Mouse (Mus musculus): Measurements from ENCODE around the gene Gm10964. TPM values are rescaled to one million over a fixed set of nuclear protein-coding genes. Genes with fewer than 3 reads are reported as not detected.

The Gm10964 gene
- polyA plus RNA-seq, 1 experiment from 2014 or later = not detected

GRCm38 (mm10) chr3:103709470-103710040 lies 29.6 kb upstream of the Gm10964 start:
- H3K4me2 ChIP-seq (replicated peaks; ENCODE audit: low read depth) = no peak overlapping the region
- no peak for ATAC-seq (ENCODE audit: low FRiP score, low TSS enrichment)
- H3K9ac ChIP-seq (ENCODE audit: low read length) = no peak overlapping the region
- H3K4me1 ChIP-seq (replicated peaks; ENCODE audit: control insufficient read depth, insufficient read depth) = no peaks in the 10 kb centered on the region
- 86% methylated on average over 5 of the region's 5 CpGs for WGBS
- no peak overlapping the region for H3K4me3 ChIP-seq (ENCODE audit: low read depth, low read length)
- DNase-seq (ENCODE audit: low spot score) = no peak
- TF ChIP-seq EP300 (optimal IDR thresholded peaks at IDR 0.05) = no peak
- no peak for TF ChIP-seq CTCF (IDR thresholded peaks at IDR 0.05; ENCODE audit: low read depth)
- H3K27me3 ChIP-seq (ENCODE audit: control insufficient read depth, insufficient read depth, low read length) = no peaks in the 10 kb centered on the region
- no peaks in the 10 kb centered on the region for H3K9me3 ChIP-seq (ENCODE audit: control insufficient read depth, low read length)
- no peak overlapping the region for H3K27ac ChIP-seq (replicated peaks)
- H3K36me3 ChIP-seq (ENCODE audit: control insufficient read depth, insufficient read depth, low read length) = no peaks in the 10 kb centered on the region

- no peak overlapping the region for H3K4me2 ChIP-seq (replicated peaks; ENCODE audit: low read depth)
- 97% methylated on average over 4 of the region's 4 CpGs for WGBS
- no peak overlapping the region for H3K4me3 ChIP-seq (ENCODE audit: low read depth, low read length)
- no peak overlapping the region for H3K9ac ChIP-seq (ENCODE audit: low read length)
- H3K27ac ChIP-seq (replicated peaks) = no peak overlapping the region
- no peaks in the 10 kb centered on the region for H3K36me3 ChIP-seq (ENCODE audit: control insufficient read depth, insufficient read depth, low read length)
- H3K27me3 ChIP-seq (ENCODE audit: control insufficient read depth, insufficient read depth, low read length) = no peaks in the 10 kb centered on the region
- no peaks in the 10 kb centered on the region for H3K9me3 ChIP-seq (ENCODE audit: control insufficient read depth, low read length)
- no peak for ATAC-seq (ENCODE audit: low FRiP score, low TSS enrichment)
- TF ChIP-seq EP300 (optimal IDR thresholded peaks at IDR 0.05) = no peak
- TF ChIP-seq CTCF (IDR thresholded peaks at IDR 0.05; ENCODE audit: low read depth) = no peak
- no peak for DNase-seq (ENCODE audit: low spot score)
- H3K4me1 ChIP-seq (replicated peaks; ENCODE audit: control insufficient read depth, insufficient read depth) = no peaks in the 10 kb centered on the region
These were observed 27.0 kb upstream of the Gm10964 start for GRCm38 (mm10) chr3:103712196-103712595.

- H3K4me3 ChIP-seq (ENCODE audit: low read depth, low read length) = no peak overlapping the region
- no peaks in the 10 kb centered on the region for H3K4me1 ChIP-seq (replicated peaks; ENCODE audit: control insufficient read depth, insufficient read depth)
- WGBS = 71% methylated on average over 7 of the region's 7 CpGs
- TF ChIP-seq CTCF (IDR thresholded peaks at IDR 0.05; ENCODE audit: low read depth) (no peak), EP300 (optimal IDR thresholded peaks at IDR 0.05) (no peak)
- no peak overlapping the region for H3K9ac ChIP-seq (ENCODE audit: low read length)
- H3K27me3 ChIP-seq (ENCODE audit: control insufficient read depth, insufficient read depth, low read length) = no peaks in the 10 kb centered on the region
- H3K4me2 ChIP-seq (replicated peaks; ENCODE audit: low read depth) = no peak overlapping the region
- ATAC-seq (ENCODE audit: low FRiP score, low TSS enrichment) (no peak), DNase-seq (ENCODE audit: low spot score) (no peak)
- H3K9me3 ChIP-seq (ENCODE audit: control insufficient read depth, low read length) = no peaks in the 10 kb centered on the region
- H3K36me3 ChIP-seq (ENCODE audit: control insufficient read depth, insufficient read depth, low read length) = no peaks in the 10 kb centered on the region
- no peak overlapping the region for H3K27ac ChIP-seq (replicated peaks)
These were observed 24.8 kb upstream of the Gm10964 start for GRCm38 (mm10) chr3:103714236-103714875.

GRCm38 (mm10) chr3:103714942-103715341 lies 24.2 kb upstream of the Gm10964 start:
- H3K4me3 ChIP-seq (ENCODE audit: low read depth, low read length) = no peak overlapping the region
- H3K27ac ChIP-seq (replicated peaks) = no peak overlapping the region
- H3K9ac ChIP-seq (ENCODE audit: low read length) = no peak overlapping the region
- H3K9me3 ChIP-seq (ENCODE audit: control insufficient read depth, low read length) = no peaks in the 10 kb centered on the region
- no peak for ATAC-seq (ENCODE audit: low FRiP score, low TSS enrichment)
- H3K27me3 ChIP-seq (ENCODE audit: control insufficient read depth, insufficient read depth, low read length) = no peaks in the 10 kb centered on the region
- TF ChIP-seq CTCF (IDR thresholded peaks at IDR 0.05; ENCODE audit: low read depth) = no peak
- no peak for TF ChIP-seq EP300 (optimal IDR thresholded peaks at IDR 0.05)
- no peaks in the 10 kb centered on the region for H3K4me1 ChIP-seq (replicated peaks; ENCODE audit: control insufficient read depth, insufficient read depth)
- WGBS = 74% methylated on average over 8 of the region's 8 CpGs
- DNase-seq (ENCODE audit: low spot score) = no peak
- H3K4me2 ChIP-seq (replicated peaks; ENCODE audit: low read depth) = no peak overlapping the region
- no peaks in the 10 kb centered on the region for H3K36me3 ChIP-seq (ENCODE audit: control insufficient read depth, insufficient read depth, low read length)

- WGBS = 33% methylated on average over 11 of the region's 11 CpGs
- no peak overlapping the region for H3K9ac ChIP-seq (ENCODE audit: low read length)
- TF ChIP-seq EP300 (optimal IDR thresholded peaks at IDR 0.05) = no peak
- no peak for DNase-seq (ENCODE audit: low spot score)
- ATAC-seq (ENCODE audit: low FRiP score, low TSS enrichment) = no peak
- no peaks in the 10 kb centered on the region for H3K4me1 ChIP-seq (replicated peaks; ENCODE audit: control insufficient read depth, insufficient read depth)
- no peak overlapping the region for H3K4me3 ChIP-seq (ENCODE audit: low read depth, low read length)
- no peak overlapping the region for H3K4me2 ChIP-seq (replicated peaks; ENCODE audit: low read depth)
- no peak overlapping the region for H3K27ac ChIP-seq (replicated peaks)
- no peaks in the 10 kb centered on the region for H3K9me3 ChIP-seq (ENCODE audit: control insufficient read depth, low read length)
- H3K36me3 ChIP-seq (ENCODE audit: control insufficient read depth, insufficient read depth, low read length) = no peaks in the 10 kb centered on the region
- no peaks in the 10 kb centered on the region for H3K27me3 ChIP-seq (ENCODE audit: control insufficient read depth, insufficient read depth, low read length)
These were observed 23.1 kb upstream of the Gm10964 start for GRCm38 (mm10) chr3:103715762-103716693.
